Mouse (Mus musculus) heart, embryonic 11.5 days (tissue): Measurements from ENCODE around the gene Ceacam16. TPM values are rescaled to one million over a fixed set of nuclear protein-coding genes. Genes with fewer than 3 reads are reported as not detected.

Experiments used
- ATAC-seq: fragments of 200-750 bp; cut with Nextera tagmentation; replicated peaks from 2 replicates; pipeline ENCODE4 v1.8.0; 2017; ENCODE audit warnings: moderate library complexity; ENCODE audit not compliant: insufficient number of reproducible peaks, low FRiP score, low TSS enrichment
- H3K27ac ChIP-seq: fragments of 300-500 bp; sonication (generic); 2 replicates; pipeline ENCODE4 v1.5.1; 2014; ENCODE audit warnings: mild to moderate bottlenecking, low read depth, low read length
- H3K27me3 ChIP-seq: fragments of 300-500 bp; sonication (generic); 2 replicates; pipeline ENCODE4 v1.6.1; 2014; ENCODE audit warnings: mild to moderate bottlenecking, low read length, mixed read lengths; ENCODE audit not compliant: control insufficient read depth, insufficient read depth
- H3K36me3 ChIP-seq: fragments of 300-500 bp; sonication (generic); 2 replicates; pipeline ENCODE4 v1.6.1; 2014; ENCODE audit warnings: mild to moderate bottlenecking, low read length, moderate library complexity, mixed read lengths; ENCODE audit not compliant: control insufficient read depth, insufficient read depth
- H3K4me1 ChIP-seq: fragments of 300-500 bp; sonication (generic); 2 replicates; pipeline ENCODE4 v1.6.1; 2014; ENCODE audit warnings: low read length; ENCODE audit not compliant: control insufficient read depth, insufficient read depth
- H3K4me2 ChIP-seq: fragments of 300-500 bp; sonication (generic); 2 replicates; pipeline ENCODE4 v1.6.1; 2014; ENCODE audit warnings: mild to moderate bottlenecking, moderate library complexity
- H3K4me3 ChIP-seq: fragments of 300-500 bp; sonication (generic); 2 replicates; pipeline ENCODE4 v1.5.1; 2014; ENCODE audit warnings: low read depth, low read length
- H3K9ac ChIP-seq: fragments of 300-500 bp; sonication (generic); 2 replicates; pipeline ENCODE4 v1.6.1; 2014; ENCODE audit warnings: mild to moderate bottlenecking, low read depth, low read length, moderate library complexity
- H3K9me3 ChIP-seq: fragments of 300-500 bp; sonication (generic); replicated peaks from 2 replicates; pipeline ENCODE4 v1.6.1; 2016; ENCODE audit warnings: low read length; ENCODE audit not compliant: control insufficient read depth
- WGBS: fragments of 180-500 bp; shearing (Covaris S2); extraction: QIAGEN DNeasy Blood & Tissue Kit; methylation state at CpG from one replicate; pipeline ENCODE4 v1.1.7; 2014; ENCODE audit not compliant: insufficient replicate concordance; 5-methylcytosine and 5-hydroxymethylcytosine counted together
- polyA plus RNA-seq: library from polyadenylated mRNA; unstranded; fragments of >200 nt; fragmentation: Nextera tagmentation; extraction: Ambion mirVana; gene quantifications from 2 replicates; pipeline ENCODE4 v1.2.1, GENCODE M21; 2014

Ceacam16 gene
- polyA plus RNA-seq, 1 experiment from 2014 or later: not detected

GRCm38 (mm10) chr7:19815296-19816223 lies 45.5 kb downstream of the Ceacam16 start:
- Histone ChIP-seq H3K36me3 (no peaks in the 10 kb centered on the region), H3K4me3 (peak overlapping the region; percentile 48), H3K4me1 (peaks cover 16% of the 10 kb centered on the region), H3K27me3 (peaks cover 37% of the 10 kb centered on the region), H3K4me2 (peak overlapping the region; percentile 80), H3K9me3 (0 out of 2 replicates have a peak, but pooled peaks cover 2% of the 10 kb centered on the region), H3K9ac (peak overlapping the region; percentile 61; the same call in 1 of the 2 replicates), H3K27ac (0 out of 2 replicates have a peak overlapping the region, but pooled peaks have one; percentile 29)
- WGBS: 30% methylated on average over 17 of the region's 17 CpGs
- 0 out of 2 replicates have a peak, but pooled peaks have one; percentile 16 for ATAC-seq

DNA sequence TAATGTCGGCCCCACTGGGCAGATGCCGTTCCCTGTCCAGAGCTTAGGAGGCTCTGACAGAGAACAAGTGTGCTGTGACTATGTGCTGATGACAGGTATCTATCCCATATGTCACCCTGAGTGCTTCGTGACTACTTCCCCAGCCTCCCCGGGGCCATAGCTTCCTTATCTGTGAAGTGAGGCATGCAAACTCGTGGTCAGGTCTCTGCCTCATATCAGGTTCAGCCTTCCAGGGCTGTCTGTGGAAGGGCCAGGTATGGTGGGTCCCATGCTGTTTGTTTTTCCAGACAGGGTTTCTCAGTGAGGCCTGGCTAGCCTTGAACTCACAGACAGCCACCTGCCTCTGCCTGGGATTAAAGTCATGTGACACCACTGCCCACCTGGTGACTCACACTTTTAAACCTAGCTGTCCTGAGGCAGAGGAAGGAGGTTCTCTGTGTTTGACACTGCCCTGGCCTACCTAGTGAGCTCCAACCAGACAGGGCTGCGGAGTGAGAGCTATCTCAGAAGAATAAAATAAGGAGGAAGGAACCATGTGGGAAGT lies 47.4 kb downstream of the Ceacam16 start:
- Histone ChIP-seq H3K9ac (no peak overlapping the region), H3K9me3 (no peaks in the 10 kb centered on the region; the same call in 1 of the 2 replicates), H3K4me1 (peaks cover 16% of the 10 kb centered on the region), H3K27me3 (peaks cover 47% of the 10 kb centered on the region), H3K36me3 (no peaks in the 10 kb centered on the region), H3K27ac (no peak overlapping the region), H3K4me3 (no peak overlapping the region), H3K4me2 (no peak overlapping the region)
- ATAC-seq: no peak
- 44% methylated on average over 6 of the region's 6 CpGs for WGBS

GRCm38 (mm10) chr7:19813161-19813560 lies 47.9 kb downstream of the Ceacam16 start:
- no peak overlapping the region for H3K9ac ChIP-seq
- H3K36me3 ChIP-seq: no peaks in the 10 kb centered on the region
- ATAC-seq: no peak
- 64% methylated on average over 4 of the region's 4 CpGs for WGBS
- peaks cover 51% of the 10 kb centered on the region for H3K27me3 ChIP-seq
- H3K27ac ChIP-seq: no peak overlapping the region
- no peaks in the 10 kb centered on the region; the same call in 1 of the 2 replicates for H3K9me3 ChIP-seq
- H3K4me1 ChIP-seq: peaks cover 16% of the 10 kb centered on the region
- H3K4me3 ChIP-seq: no peak overlapping the region
- H3K4me2 ChIP-seq: no peak overlapping the region

DNA sequence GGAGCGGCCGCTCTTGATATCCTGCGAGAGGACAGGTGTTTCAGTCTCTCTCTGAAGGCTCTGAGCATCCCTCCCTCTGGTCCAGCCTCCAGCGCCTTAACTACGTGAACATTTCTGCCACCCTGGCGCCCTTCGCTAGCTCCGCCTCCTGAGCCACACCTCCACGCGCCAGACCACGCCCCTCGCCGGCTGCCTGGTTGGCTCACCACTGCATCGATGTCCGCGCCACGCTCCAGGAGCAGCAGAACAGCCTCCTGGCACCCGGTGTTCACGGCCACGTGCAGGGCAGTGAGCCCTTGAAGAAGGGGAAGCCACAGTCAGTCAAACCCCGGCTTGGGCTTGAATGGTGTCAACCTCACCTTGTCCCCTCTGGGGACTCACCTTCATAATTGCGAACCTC lies 50.0 kb downstream of the Ceacam16 start:
- Histone ChIP-seq H3K27ac (no peak overlapping the region), H3K27me3 (peaks cover 50% of the 10 kb centered on the region), H3K4me2 (peak overlapping the region; percentile 51), H3K36me3 (no peaks in the 10 kb centered on the region), H3K9ac (no peak overlapping the region), H3K4me1 (peaks cover 7% of the 10 kb centered on the region), H3K4me3 (peak overlapping the region; percentile 11; the same call in 1 of the 2 replicates), H3K9me3 (no peaks in the 10 kb centered on the region; the same call in 1 of the 2 replicates)
- ATAC-seq: no peak
- 5% methylated on average over 22 of the region's 22 CpGs for WGBS

DNA sequence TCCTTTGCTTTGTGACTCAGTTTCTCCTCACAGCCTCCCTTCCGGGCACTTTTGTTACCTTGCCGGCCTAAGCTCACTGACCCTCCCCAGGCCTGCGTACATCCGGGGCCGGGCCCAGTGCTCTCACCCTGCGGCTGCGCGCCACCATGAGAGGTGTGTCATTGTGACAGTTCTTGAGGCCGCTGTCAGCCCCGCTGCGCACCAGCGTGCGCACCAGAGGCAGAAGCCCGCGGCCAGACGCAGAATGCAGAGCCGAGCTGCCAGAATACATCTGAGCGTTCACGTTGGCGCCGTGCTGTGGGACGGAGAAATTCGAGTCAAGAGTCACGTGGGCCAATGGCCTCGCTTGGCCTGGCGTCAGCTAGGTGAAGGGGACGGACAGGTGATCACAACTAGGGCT lies 51.7 kb downstream of the Ceacam16 start:
- Histone ChIP-seq H3K27me3 (peaks cover 45% of the 10 kb centered on the region), H3K9ac (peak overlapping the region; percentile 54; the same call in 1 of the 2 replicates), H3K4me3 (peak overlapping the region; percentile 29)

GRCm38 (mm10) chr7:19806356-19806969 lies 54.6 kb downstream of the Ceacam16 start:
- H3K4me2 ChIP-seq: no peak overlapping the region
- no peaks in the 10 kb centered on the region; the same call in 1 of the 2 replicates for H3K9me3 ChIP-seq
- H3K36me3 ChIP-seq: no peaks in the 10 kb centered on the region
- no peak for ATAC-seq
- no peak overlapping the region for H3K4me3 ChIP-seq
- 75% methylated on average over 8 of the region's 8 CpGs for WGBS
- no peak overlapping the region for H3K9ac ChIP-seq
- no peak overlapping the region for H3K27ac ChIP-seq
- peaks cover 30% of the 10 kb centered on the region for H3K27me3 ChIP-seq
- H3K4me1 ChIP-seq: peaks cover 7% of the 10 kb centered on the region

More for the DNA sequence above, 51.7 kb downstream of the Ceacam16 start:
- no peak overlapping the region for H3K27ac ChIP-seq
- no peaks in the 10 kb centered on the region for H3K36me3 ChIP-seq
- WGBS: 3% methylated on average over 27 of the region's 27 CpGs
- peaks cover 7% of the 10 kb centered on the region for H3K4me1 ChIP-seq
- ATAC-seq: peak; percentile 70; the same call in 1 of the 2 replicates
- no peaks in the 10 kb centered on the region; the same call in 1 of the 2 replicates for H3K9me3 ChIP-seq
- H3K4me2 ChIP-seq: peak overlapping the region; percentile 61

- Histone ChIP-seq H3K27me3 (peaks cover 2% of the 10 kb centered on the region; the same call in 1 of the 2 replicates), H3K4me2 (no peak overlapping the region), H3K4me1 (no peaks in the 10 kb centered on the region), H3K4me3 (no peak overlapping the region), H3K9ac (no peak overlapping the region), H3K27ac (no peak overlapping the region), H3K36me3 (no peaks in the 10 kb centered on the region), H3K9me3 (no peaks in the 10 kb centered on the region)
- WGBS: 21% methylated on average over 7 of the region's 7 CpGs
- ATAC-seq: no peak
Measured at GRCm38 (mm10) chr7:19802995-19803394, 58.1 kb downstream of the Ceacam16 start.
